Mouse (Mus musculus) CH12.LX (cell line): Measurements from ENCODE around the gene Itga6. TPM values are rescaled to one million over a fixed set of nuclear protein-coding genes. Genes with fewer than 3 reads are reported as not detected.

ENCODE experiments used
- DNase-seq: peaks from one replicate; pipeline ENCODE4 v3.0.0-alpha.2; 2013; ENCODE audit errors: extremely low read depth
- H3K27ac ChIP-seq: 2 replicates; pipeline ENCODE4 v1.5.1; 2012; ENCODE audit warnings: low read depth, mild to moderate bottlenecking, control low read depth, moderate library complexity; ENCODE audit not compliant: insufficient read depth
- H3K27me3 ChIP-seq: replicated peaks from 2 replicates; pipeline ENCODE3; 2012; ENCODE audit warnings: inconsistent platforms
- H3K36me3 ChIP-seq, 2 experiments: replicated peaks in 1 of 2; 2 replicates each; pipeline versions ENCODE3 to v1.6.1; 2012; ENCODE audit warnings: inconsistent platforms in 1 of 2, low read length in 1 of 2, mild to moderate bottlenecking in 1 of 2, mixed read lengths in 1 of 2, moderate library complexity in 1 of 2; ENCODE audit not compliant: control insufficient read depth in 1 of 2, insufficient read depth in 1 of 2
- H3K4me1 ChIP-seq, 2 experiments: 2 replicates each; pipeline ENCODE4 v1.6.1; 2012; ENCODE audit warnings: inconsistent platforms in 1 of 2, moderate library complexity in 1 of 2; ENCODE audit not compliant: insufficient read depth in 2 of 2, control insufficient read depth in 1 of 2
- H3K4me2 ChIP-seq: 2 replicates; pipeline ENCODE4 v1.6.1; 2012; ENCODE audit warnings: low read depth, mild to moderate bottlenecking, control low read depth; ENCODE audit not compliant: poor library complexity, insufficient read depth, severe bottlenecking
- H3K4me3 ChIP-seq, 3 experiments: fragments of 150-350 bp in 1 of 3; sonication (generic) in 1 of 3; replicated peaks in 1 of 3; 2 replicates each; pipeline versions ENCODE3 to v1.5.1; 2011 to 2012; ENCODE audit warnings: low read depth in 2 of 3, low read length in 2 of 3, mild to moderate bottlenecking in 2 of 3, moderate library complexity in 2 of 3, control low read depth in 1 of 3, improper control_type of control experiment in 1 of 3, inconsistent platforms in 1 of 3, mixed read lengths in 1 of 3; ENCODE audit not compliant: poor library complexity in 1 of 3
- H3K79me2 ChIP-seq: replicated peaks from 2 replicates; pipeline ENCODE4 v1.6.1; 2012; ENCODE audit warnings: mild to moderate bottlenecking, moderate library complexity; ENCODE audit not compliant: control insufficient read depth, poor library complexity, insufficient read depth, severe bottlenecking; ENCODE audit errors: extremely low read depth
- H3K9ac ChIP-seq: 2 replicates; pipeline ENCODE4 v1.6.1; 2012; ENCODE audit warnings: low read depth, mild to moderate bottlenecking, control low read depth, moderate library complexity; ENCODE audit not compliant: insufficient read depth
- H3K9me3 ChIP-seq: replicated peaks from 2 replicates; pipeline ENCODE3; 2012; ENCODE audit warnings: low read length, inconsistent platforms, mixed read lengths
- BHLHE40 ChIP-seq: IDR thresholded peaks from 2 replicates; pipeline ENCODE4 v1.6.1; 2011; ENCODE audit warnings: mild to moderate bottlenecking, low read depth, low read length, improper control_type of control experiment
- CHD2 ChIP-seq: IDR thresholded peaks from 2 replicates; pipeline ENCODE4 v1.6.1; 2011; ENCODE audit warnings: low read length, improper control_type of control experiment
- CTCF ChIP-seq, 2 experiments: IDR thresholded peaks in 1 of 2; conservative IDR thresholded peaks in 1 of 2; 2 replicates each; pipeline ENCODE4 v1.5.1; 2011 to 2012; ENCODE audit warnings: low read depth in 2 of 2, low read length in 2 of 2, improper control_type of control experiment in 1 of 2, inconsistent platforms in 1 of 2, mild to moderate bottlenecking in 1 of 2, moderate library complexity in 1 of 2
- E2F4 ChIP-seq: IDR thresholded peaks from 2 replicates; pipeline ENCODE4 v1.6.1; 2011; ENCODE audit warnings: low read depth, low read length, improper control_type of control experiment; ENCODE audit not compliant: insufficient replicate concordance
- ELF1 ChIP-seq: IDR thresholded peaks from 2 replicates; pipeline ENCODE4 v1.6.1; 2014; ENCODE audit warnings: low read depth, mild to moderate bottlenecking, inconsistent platforms, low read length, improper control_type of control experiment
- EP300 ChIP-seq: IDR thresholded peaks from 2 replicates; pipeline ENCODE4 v1.6.1; 2011; ENCODE audit warnings: low read length, improper control_type of control experiment
- ETS1 ChIP-seq: conservative IDR thresholded peaks from 2 replicates; pipeline ENCODE4 v1.6.1; 2012; ENCODE audit warnings: low read depth, mild to moderate bottlenecking, inconsistent platforms, low read length, improper control_type of control experiment, moderate library complexity
- GABPA ChIP-seq: IDR thresholded peaks from 2 replicates; pipeline ENCODE4 v1.6.1; 2012; ENCODE audit warnings: low read depth, low read length, improper control_type of control experiment, inconsistent platforms; ENCODE audit not compliant: insufficient replicate concordance
- JUN ChIP-seq: IDR thresholded peaks from 2 replicates; pipeline ENCODE4 v1.6.1; 2011; ENCODE audit warnings: low read depth, mild to moderate bottlenecking, low read length, improper control_type of control experiment, moderate library complexity; ENCODE audit not compliant: insufficient read depth
- JUND ChIP-seq: conservative IDR thresholded peaks from 2 replicates; pipeline ENCODE4 v1.6.1; 2011; ENCODE audit warnings: low read depth, low read length, improper control_type of control experiment
- KAT2A ChIP-seq: IDR thresholded peaks from 2 replicates; pipeline ENCODE4 v1.6.1; 2012; ENCODE audit warnings: low read length, improper control_type of control experiment, inconsistent platforms; ENCODE audit not compliant: insufficient replicate concordance
- MAX ChIP-seq: IDR thresholded peaks from 2 replicates; pipeline ENCODE4 v1.6.1; 2011; ENCODE audit warnings: low read length, improper control_type of control experiment
- MAZ ChIP-seq: IDR thresholded peaks from 2 replicates; pipeline ENCODE4 v1.6.1; 2012; ENCODE audit warnings: low read depth, mild to moderate bottlenecking, inconsistent platforms, low read length, improper control_type of control experiment, moderate library complexity
- MEF2A ChIP-seq: IDR thresholded peaks from 2 replicates; pipeline ENCODE4 v1.6.1; 2014; ENCODE audit warnings: low read depth, mild to moderate bottlenecking, inconsistent platforms, low read length, improper control_type of control experiment, borderline replicate concordance
- MXI1 ChIP-seq: IDR thresholded peaks from 2 replicates; pipeline ENCODE4 v1.6.1; 2011; ENCODE audit warnings: mild to moderate bottlenecking, low read depth, low read length, improper control_type of control experiment
- MYC ChIP-seq: IDR thresholded peaks from 2 replicates; pipeline ENCODE4 v1.6.1; 2011; ENCODE audit warnings: low read depth, mild to moderate bottlenecking, improper control_type of control experiment, low read length
- NELFE ChIP-seq: IDR thresholded peaks from 2 replicates; pipeline ENCODE4 v1.6.1; 2011; ENCODE audit warnings: low read depth, low read length, improper control_type of control experiment
- NRF1 ChIP-seq: IDR thresholded peaks from 2 replicates; pipeline ENCODE4 v1.6.1; 2014; ENCODE audit warnings: low read depth, mild to moderate bottlenecking, inconsistent platforms, low read length, improper control_type of control experiment, moderate library complexity
- RAD21 ChIP-seq: IDR thresholded peaks from 2 replicates; pipeline ENCODE4 v1.6.1; 2011; ENCODE audit warnings: low read depth, mild to moderate bottlenecking, low read length, improper control_type of control experiment, moderate library complexity
- RCOR1 ChIP-seq: conservative IDR thresholded peaks from 2 replicates; pipeline ENCODE4 v1.6.1; 2012; ENCODE audit warnings: low read depth, mild to moderate bottlenecking, inconsistent platforms, low read length, improper control_type of control experiment
- SIN3A ChIP-seq: IDR thresholded peaks from 2 replicates; pipeline ENCODE4 v1.6.1; 2012; ENCODE audit warnings: low read length, improper control_type of control experiment, inconsistent platforms
- SMC3 ChIP-seq: IDR thresholded peaks from 2 replicates; pipeline ENCODE4 v1.6.1; 2011; ENCODE audit warnings: low read depth, low read length, improper control_type of control experiment
- TCF12 ChIP-seq: IDR thresholded peaks from 2 replicates; pipeline ENCODE4 v1.6.1; 2014; ENCODE audit warnings: low read depth, mild to moderate bottlenecking, inconsistent platforms, low read length, improper control_type of control experiment
- UBTF ChIP-seq: IDR thresholded peaks from 2 replicates; pipeline ENCODE4 v1.6.1; 2012; ENCODE audit warnings: low read depth, mild to moderate bottlenecking, inconsistent platforms, low read length, improper control_type of control experiment, moderate library complexity
- USF2 ChIP-seq: conservative IDR thresholded peaks from 2 replicates; pipeline ENCODE4 v1.6.1; 2011; ENCODE audit warnings: low read depth, low read length, improper control_type of control experiment
- ZC3H11A ChIP-seq: IDR thresholded peaks from 2 replicates; pipeline ENCODE4 v1.6.1; 2012; ENCODE audit warnings: low read depth, mild to moderate bottlenecking, inconsistent platforms, low read length, improper control_type of control experiment
- ZKSCAN1 ChIP-seq: IDR thresholded peaks from 2 replicates; pipeline ENCODE4 v1.6.1; 2012; ENCODE audit warnings: low read depth, inconsistent platforms, low read length, improper control_type of control experiment, borderline replicate concordance
- dilution Hi-C: fragments of 300-500 bp; cut with MboI; formaldehyde crosslinking; loops from 2 replicates; pipeline ENCODE4 v1.14.3; 2020; ENCODE audit warnings: low sequenced_read_pairs; ENCODE audit not compliant: extremely low pct_unique_long_range_greater_than_20kb, extremely low pct_ligation_motif_present
- in situ Hi-C: fragments of 300-500 bp; cut with MboI; formaldehyde crosslinking; loops from 3 replicates; pipeline ENCODE4 v1.14.3; 2019; ENCODE audit warnings: low sequenced_read_pairs, low pct_ligation_motif_present, low pct_unique_long_range_greater_than_20kb, mixed read lengths
- polyA plus RNA-seq: library from polyadenylated mRNA; unstranded; fragments of >175 nt; gene quantifications from 2 replicates; pipeline ENCODE4 v1.2.1, GENCODE M21; 2012; ENCODE audit warnings: low read depth; ENCODE audit not compliant: insufficient read length
- total RNA-seq, 2 experiments: library from RNA; depleted of rRNA; stranded (reverse); fragments of 300-350 nt in 1 of 2; fragments of >200 nt in 1 of 2; gene quantifications; 2 replicates each; pipeline ENCODE4 v1.2.3; 2012 to 2014

Itga6 gene
- total and polyA plus RNA-seq, 3 experiments = 6.1 to 13.9 (median 10.9) TPM

GRCm38 (mm10) chr2:71722913-71723312 lies 22.5 kb upstream of the Itga6 start:
- H3K27ac ChIP-seq = no peak overlapping the region
- dilution Hi-C loops (no loop called here), in situ Hi-C loops (no loop called here)
- no peak overlapping the region for H3K4me2 ChIP-seq
- H3K36me3 ChIP-seq = no peaks in the 10 kb centered on the region
- H3K79me2 ChIP-seq = no peaks in the 10 kb centered on the region
- DNase-seq = no peak
- H3K9ac ChIP-seq = no peak overlapping the region
- H3K4me3 ChIP-seq = no peak overlapping the region
- H3K4me1 ChIP-seq = peaks cover 0 to 8% of the 10 kb centered on the region in 2 experiments; a peak in 2 of 4 replicates
- TF ChIP-seq MYC (no peak), GABPA (no peak), MEF2A (no peak), MAZ (no peak), CHD2 (no peak), ETS1 (no peak), RAD21 (no peak), CTCF (conservative IDR thresholded peaks at IDR 0.05 in 1 of 2, IDR thresholded peaks at IDR 0.05 in 1 of 2; ENCODE audit: low read depth in 2 of 2, low read length in 2 of 2) (no peak), SMC3 (no peak), USF2 (no peak), JUN (no peak), BHLHE40 (no peak), JUND (no peak), EP300 (no peak), E2F4 (no peak), KAT2A (no peak), NELFE (no peak), ELF1 (no peak), RCOR1 (no peak), MAX (no peak)
- no peaks in the 10 kb centered on the region for H3K9me3 ChIP-seq
- H3K27me3 ChIP-seq = no peaks in the 10 kb centered on the region

- Histone ChIP-seq H3K36me3 (no peaks in the 10 kb centered on the region), H3K4me1 (peaks cover 3 to 8% of the 10 kb centered on the region in 2 experiments; a peak in 2 of 4 replicates), H3K27ac (no peak overlapping the region), H3K79me2 (no peaks in the 10 kb centered on the region), H3K4me2 (no peak overlapping the region), H3K27me3 (no peaks in the 10 kb centered on the region), H3K9me3 (no peaks in the 10 kb centered on the region), H3K9ac (no peak overlapping the region), H3K4me3 (no peak overlapping the region)
- in situ Hi-C loops (no loop called here), dilution Hi-C loops (no loop called here)
- no peak for DNase-seq
- TF ChIP-seq CHD2 (no peak), NRF1 (no peak), UBTF (no peak), ZC3H11A (no peak), MEF2A (no peak), SIN3A (no peak), ZKSCAN1 (no peak), MXI1 (no peak), TCF12 (no peak), MAX (no peak)
Measured at GRCm38 (mm10) chr2:71723623-71724022, 21.8 kb upstream of the Itga6 start.
